Mouse (Mus musculus) liver, adult 2 months (tissue): ENCODE measurements around the gene Artn. TPM values are rescaled to one million over a fixed set of nuclear protein-coding genes. Genes with fewer than 3 reads are reported as not detected.
A peak's percentile ranks its signal among the peaks of the same experiment; 100 is the strongest.

Source experiments
- DNase-seq: peaks from one replicate; pipeline ENCODE4 v3.0.0-alpha.2; 2011; ENCODE audit warnings: low read depth, low spot score; ENCODE audit errors: extremely low read depth
- H3K27ac ChIP-seq: fragments of 200-500 bp; replicated peaks from 2 replicates; pipeline ENCODE4 v1.5.1; 2012; ENCODE audit warnings: low read depth, mild to moderate bottlenecking, control low read depth, inconsistent platforms, low read length; ENCODE audit not compliant: insufficient read depth
- H3K27me3 ChIP-seq: fragments of 200-500 bp; 2 replicates; pipeline ENCODE4 v1.6.1; 2012; ENCODE audit warnings: mild to moderate bottlenecking, moderate library complexity, low read length, inconsistent platforms; ENCODE audit not compliant: control insufficient read depth, insufficient read depth
- H3K36me3 ChIP-seq: fragments of 200-500 bp; 2 replicates; pipeline ENCODE4 v1.6.1; 2012; ENCODE audit warnings: low read length, inconsistent platforms; ENCODE audit not compliant: control insufficient read depth, insufficient read depth
- H3K4me1 ChIP-seq: fragments of 200-500 bp; 2 replicates; pipeline ENCODE4 v1.6.1; 2011; ENCODE audit warnings: low read length; ENCODE audit not compliant: control insufficient read depth, insufficient read depth
- H3K4me3 ChIP-seq: fragments of 200-500 bp; 2 replicates; pipeline ENCODE4 v1.5.1; 2011; ENCODE audit warnings: low read depth, mild to moderate bottlenecking, control low read depth, low read length, moderate library complexity; ENCODE audit not compliant: insufficient read depth
- H3K79me2 ChIP-seq: fragments of 200-500 bp; 2 replicates; pipeline ENCODE4 v1.6.1; 2012; ENCODE audit warnings: inconsistent platforms, mild to moderate bottlenecking, low read length, moderate library complexity; ENCODE audit not compliant: control insufficient read depth, insufficient read depth
- H3K9ac ChIP-seq: fragments of 200-500 bp; 2 replicates; pipeline ENCODE4 v1.6.1; 2012; ENCODE audit warnings: low read depth, mild to moderate bottlenecking, control low read depth, inconsistent platforms, low read length
- CTCF ChIP-seq: fragments of 200-500 bp; IDR thresholded peaks from 2 replicates; pipeline ENCODE4 v1.5.1; 2011; ENCODE audit warnings: low read depth, low read length, control low read depth
- POLR2A ChIP-seq: fragments of 200-500 bp; IDR thresholded peaks from 2 replicates; pipeline ENCODE4 v1.6.1; 2011; ENCODE audit warnings: low read length, control low read depth; ENCODE audit not compliant: insufficient read depth; ENCODE audit errors: extremely low read depth
- WGBS: fragments of 180-500 bp; shearing (Covaris S2); methylation state at CpG from one replicate; pipeline ENCODE4 v1.1.7; 2018; 5-methylcytosine and 5-hydroxymethylcytosine counted together
- polyA plus RNA-seq: library from polyadenylated mRNA; depleted of rRNA; stranded (reverse); fragments of >200 nt; gene quantifications from 2 replicates; pipeline ENCODE4 v1.2.3, GENCODE M21; 2012
- total RNA-seq: library from RNA; depleted of rRNA; stranded (reverse); fragments of >200 nt; gene quantifications from 2 replicates; pipeline ENCODE4 v1.2.3, GENCODE M21; 2014

The Artn gene
- total and polyA plus RNA-seq, 2 experiments = 0.07 TPM; not detected in 1

- Histone ChIP-seq H3K4me1 (peaks cover 4% of the 10 kb centered on the region; the same call in 1 of the 2 replicates), H3K9ac (no peak overlapping the region), H3K79me2 (no peaks in the 10 kb centered on the region), H3K27ac (no peak overlapping the region), H3K27me3 (no peaks in the 10 kb centered on the region), H3K36me3 (no peaks in the 10 kb centered on the region), H3K4me3 (no peak overlapping the region)
- DNase-seq = peak; percentile 24
- WGBS = 24% methylated on average over 9 of the region's 9 CpGs
- no peak for TF ChIP-seq CTCF
- TF ChIP-seq POLR2A = no peak
Observed at GRCm38 (mm10) chr4:117893376-117893775, 36.2 kb downstream of the Artn start.

- DNase-seq = peak; percentile 96
- peaks cover 4% of the 10 kb centered on the region; the same call in 1 of the 2 replicates for H3K79me2 ChIP-seq
- H3K27ac ChIP-seq = no peak within 1 kb of the TSS
- peak within 1 kb of the TSS; percentile 85 for H3K4me3 ChIP-seq
- WGBS = under 1% methylated on average over 21 of the region's 21 CpGs
- peak within 1 kb of the TSS; percentile 63 for H3K9ac ChIP-seq
- no peaks in the 10 kb centered on the region for H3K36me3 ChIP-seq
- no peaks in the 10 kb centered on the region for H3K27me3 ChIP-seq
- no peak for TF ChIP-seq POLR2A
- no peak for TF ChIP-seq CTCF
- H3K4me1 ChIP-seq = peaks cover 7% of the 10 kb centered on the region; the same call in 1 of the 2 replicates
Observed at GRCm38 (mm10) chr4:117891738-117892161, 37.8 kb downstream of the Artn start, which contains the start of gene Dph2. Gene Dph2 (minus strand): TSS chr4:117892032.

- no peak for TF ChIP-seq CTCF
- TF ChIP-seq POLR2A = no peak
- no peak overlapping the region for H3K27ac ChIP-seq
Observed at GRCm38 (mm10) chr4:117890750-117891149, 38.8 kb downstream of the Artn start.

GRCm38 (mm10) chr4:117890031-117890430 is 39.5 kb downstream of the Artn start:
- H3K4me1 ChIP-seq = peaks cover 12% of the 10 kb centered on the region; the same call in 1 of the 2 replicates
- no peak for TF ChIP-seq POLR2A
- TF ChIP-seq CTCF = no peak
- peaks cover 5% of the 10 kb centered on the region; the same call in 1 of the 2 replicates for H3K79me2 ChIP-seq
- no peaks in the 10 kb centered on the region for H3K27me3 ChIP-seq
- no peak overlapping the region for H3K27ac ChIP-seq
- no peak overlapping the region for H3K4me3 ChIP-seq
- DNase-seq = no peak
- 96% methylated on average over 14 of the region's 14 CpGs for WGBS
- peaks cover 3% of the 10 kb centered on the region; the same call in 1 of the 2 replicates for H3K36me3 ChIP-seq
- no peak overlapping the region for H3K9ac ChIP-seq

More at GRCm38 (mm10) chr4:117890750-117891149, 38.8 kb downstream of the Artn start:
- Histone ChIP-seq H3K4me1 (peaks cover 12% of the 10 kb centered on the region; the same call in 1 of the 2 replicates), H3K9ac (no peak overlapping the region), H3K79me2 (peaks cover 5% of the 10 kb centered on the region; the same call in 1 of the 2 replicates), H3K4me3 (no peak overlapping the region), H3K36me3 (peaks cover 1% of the 10 kb centered on the region; the same call in 1 of the 2 replicates), H3K27me3 (no peaks in the 10 kb centered on the region)
- DNase-seq = no peak
- WGBS = 91% methylated on average over 8 of the region's 8 CpGs

GRCm38 (mm10) chr4:117889471-117889870 is 40.1 kb downstream of the Artn start:
- Histone ChIP-seq H3K79me2 (peaks cover 5% of the 10 kb centered on the region; the same call in 1 of the 2 replicates), H3K4me3 (no peak overlapping the region), H3K27ac (no peak overlapping the region), H3K36me3 (peaks cover 7% of the 10 kb centered on the region; the same call in 1 of the 2 replicates), H3K9ac (no peak overlapping the region), H3K27me3 (no peaks in the 10 kb centered on the region), H3K4me1 (peaks cover 12% of the 10 kb centered on the region; the same call in 1 of the 2 replicates)
- WGBS = 93% methylated on average over 15 of the region's 15 CpGs
- TF ChIP-seq CTCF (no peak), POLR2A (no peak)
- no peak for DNase-seq

GRCm38 (mm10) chr4:117887920-117888319 is 41.6 kb downstream of the Artn start:
- Histone ChIP-seq H3K36me3 (peaks cover 12% of the 10 kb centered on the region; the same call in 1 of the 2 replicates), H3K9ac (no peak overlapping the region), H3K4me3 (no peak overlapping the region), H3K4me1 (peaks cover 15% of the 10 kb centered on the region), H3K27me3 (no peaks in the 10 kb centered on the region), H3K79me2 (peaks cover 5% of the 10 kb centered on the region; the same call in 1 of the 2 replicates), H3K27ac (no peak overlapping the region)
- no peak for DNase-seq
- TF ChIP-seq POLR2A (no peak), CTCF (no peak)
- 71% methylated on average over 2 of the region's 2 CpGs for WGBS
